Mouse (Mus musculus): Measurements from ENCODE around the gene Med31.
"Not testable (repeated sequence)": the region's sequence is repeated elsewhere in the genome, so short reads cannot be mapped to it uniquely, and the experiment has no call there.

Gene Med31

GRCm38 (mm10) chr11:72205256-72205655 is 10.1 kb downstream of the Med31 start:
- no peak for DNase-seq (ENCODE audit: low read depth in 1 of 2, low spot score in 2 of 2)

GRCm38 (mm10) chr11:72203440-72203839 is 12.0 kb downstream of the Med31 start:
- no peak for DNase-seq (ENCODE audit: low read depth in 1 of 2, low spot score in 2 of 2)

GRCm38 (mm10) chr11:72196506-72196905 is 18.9 kb downstream of the Med31 start:
- DNase-seq (ENCODE audit: low read depth in 1 of 2, low spot score in 2 of 2) = no peak

GRCm38 (mm10) chr11:72194259-72194658 is 21.1 kb downstream of the Med31 start:
- no peak for DNase-seq (ENCODE audit: low read depth in 1 of 2, low spot score in 2 of 2)

GRCm38 (mm10) chr11:72190857-72191256 is 24.5 kb downstream of the Med31 start:
- no peak for DNase-seq (ENCODE audit: low read depth in 1 of 2, low spot score in 2 of 2)

GRCm38 (mm10) chr11:72184252-72184651 is 31.1 kb downstream of the Med31 start:
- no peak for DNase-seq (ENCODE audit: low read depth in 1 of 2, low spot score in 2 of 2)

- DNase-seq (ENCODE audit: low read depth in 1 of 2, low spot score in 2 of 2) = no peak
Measured at GRCm38 (mm10) chr11:72181136-72181535, 34.3 kb downstream of the Med31 start.

- DNase-seq (ENCODE audit: low read depth in 1 of 2, low spot score in 2 of 2) = no peak
Measured at GRCm38 (mm10) chr11:72180556-72180955, 34.8 kb downstream of the Med31 start.

- no peak for DNase-seq (ENCODE audit: low read depth in 1 of 2, low spot score in 2 of 2)
Measured at GRCm38 (mm10) chr11:72176553-72176952, 38.8 kb downstream of the Med31 start.

GRCm38 (mm10) chr11:72175966-72176365 is 39.4 kb downstream of the Med31 start:
- no peak for DNase-seq (ENCODE audit: low read depth in 1 of 2, low spot score in 2 of 2)

GRCm38 (mm10) chr11:72174721-72175120 is 40.7 kb downstream of the Med31 start:
- no peak for DNase-seq (ENCODE audit: low read depth in 1 of 2, low spot score in 2 of 2)

GRCm38 (mm10) chr11:72173506-72173905 is 41.9 kb downstream of the Med31 start:
- no peak for DNase-seq (ENCODE audit: low read depth in 1 of 2, low spot score in 2 of 2)

- DNase-seq (ENCODE audit: low read depth in 1 of 2, low spot score in 2 of 2) = not testable (repeated sequence)
Measured at GRCm38 (mm10) chr11:72171906-72172305, 43.5 kb downstream of the Med31 start.

GRCm38 (mm10) chr11:72169871-72170270 is 45.5 kb downstream of the Med31 start:
- DNase-seq (ENCODE audit: low read depth in 1 of 2, low spot score in 2 of 2) = no peak

- no peak for DNase-seq (ENCODE audit: low read depth in 1 of 2, low spot score in 2 of 2)
Measured at GRCm38 (mm10) chr11:72163198-72163597, 52.2 kb downstream of the Med31 start.
